Mouse (Mus musculus) forebrain, embryonic 14.5 days (tissue): ENCODE results near the gene Zfp526. TPM values are rescaled to one million over a fixed set of nuclear protein-coding genes. Genes with fewer than 3 reads are reported as not detected.

Experiments used
- ATAC-seq: fragments of 200-750 bp; cut with Nextera tagmentation; 2 replicates; pipeline ENCODE4 v1.8.0; 2017; ENCODE audit warnings: mild to moderate bottlenecking, moderate library complexity
- DNase-seq: peaks from one replicate; pipeline ENCODE4 v3.0.0-alpha.2; 2015; ENCODE audit warnings: low spot score
- H3K27ac ChIP-seq: fragments of 300-500 bp; sonication (generic); 2 replicates; pipeline ENCODE4 v1.5.1; 2014; ENCODE audit warnings: low read depth, mild to moderate bottlenecking, control low read depth, low read length, moderate library complexity
- H3K27me3 ChIP-seq: fragments of 300-500 bp; sonication (generic); replicated peaks from 2 replicates; pipeline ENCODE4 v1.6.1; 2014; ENCODE audit warnings: low read length, control low read depth, mixed read lengths; ENCODE audit not compliant: control insufficient read depth, insufficient read depth
- H3K36me3 ChIP-seq: fragments of 300-500 bp; sonication (generic); 2 replicates; pipeline ENCODE4 v1.6.1; 2014; ENCODE audit warnings: low read length, control low read depth; ENCODE audit not compliant: control insufficient read depth, insufficient read depth
- H3K4me1 ChIP-seq: fragments of 300-500 bp; sonication (generic); 2 replicates; pipeline ENCODE4 v1.6.1; 2014; ENCODE audit warnings: antibody characterized with exemption, low read length, control low read depth; ENCODE audit not compliant: control insufficient read depth, insufficient read depth
- H3K4me2 ChIP-seq: fragments of 300-500 bp; sonication (generic); 2 replicates; pipeline ENCODE4 v1.6.1; 2014; ENCODE audit warnings: mild to moderate bottlenecking, control low read depth, low read length
- H3K4me3 ChIP-seq: fragments of 300-500 bp; sonication (generic); 2 replicates; pipeline ENCODE4 v1.5.1; 2014; ENCODE audit warnings: low read depth, low read length, control low read depth
- H3K9ac ChIP-seq: fragments of 300-500 bp; sonication (generic); 2 replicates; pipeline ENCODE4 v1.6.1; 2014; ENCODE audit warnings: mild to moderate bottlenecking, low read length, control low read depth, moderate library complexity
- H3K9me3 ChIP-seq: fragments of 300-500 bp; sonication (generic); replicated peaks from 2 replicates; pipeline ENCODE4 v1.6.1; 2016; ENCODE audit warnings: low read length, control low read depth, mixed read lengths; ENCODE audit not compliant: control insufficient read depth
- WGBS: fragments of 180-500 bp; shearing (Covaris S2); extraction: QIAGEN DNeasy Blood & Tissue Kit; methylation state at CpG from one replicate; pipeline ENCODE4 v1.1.7; 2014; 5-methylcytosine and 5-hydroxymethylcytosine counted together
- microRNA-seq: library from miRNA; unstranded; fragments of <30 nt; microRNA quantifications from one replicate; pipeline ENCODE4, GENCODE M21; 2016
- polyA plus RNA-seq: library from polyadenylated mRNA; unstranded; fragments of >200 nt; fragmentation: Nextera tagmentation; extraction: Ambion mirVana; gene quantifications from 2 replicates; pipeline ENCODE4 v1.2.1, GENCODE M21; 2014

The Zfp526 gene
- polyA plus RNA-seq, 1 experiment from 2014 or later = 2.3 TPM

GRCm38 (mm10) chr7:25274571-25274970 is 53.3 kb downstream of the Zfp526 start:
- H3K27me3 ChIP-seq = no peaks in the 10 kb centered on the region
- H3K27ac ChIP-seq = 0 out of 2 replicates have a peak overlapping the region, but pooled peaks have one; percentile 30
- ATAC-seq = no peak
- DNase-seq = no peak
- H3K9me3 ChIP-seq = no peaks in the 10 kb centered on the region
- no peak overlapping the region for H3K4me3 ChIP-seq
- peak overlapping the region; percentile 13; the same call in 1 of the 2 replicates for H3K9ac ChIP-seq
- H3K4me2 ChIP-seq = no peak overlapping the region
- 73% methylated on average over 5 of the region's 5 CpGs for WGBS
- H3K36me3 ChIP-seq = peaks cover 40% of the 10 kb centered on the region
- H3K4me1 ChIP-seq = peaks cover 14% of the 10 kb centered on the region

DNA sequence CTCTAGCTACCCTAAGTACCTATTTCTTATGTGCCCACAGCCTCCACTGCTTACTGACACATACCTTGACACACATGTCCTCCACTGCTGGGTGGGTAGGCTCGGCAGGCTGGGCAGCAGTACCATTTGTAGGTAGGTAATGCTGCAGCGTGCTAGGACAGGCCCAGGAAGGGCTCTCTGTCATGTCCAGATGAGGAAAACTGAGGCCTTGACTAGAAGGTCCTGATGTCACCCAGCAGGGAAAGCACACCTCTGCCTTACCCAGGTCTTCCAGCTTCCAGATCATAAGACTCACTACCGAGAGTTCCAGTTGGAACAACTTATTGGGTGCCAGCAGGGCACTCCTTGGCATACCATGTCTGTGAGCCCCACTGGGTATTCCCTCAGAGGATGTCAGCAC is 53.8 kb downstream of the Zfp526 start:
- H3K4me1 ChIP-seq = peaks cover 16% of the 10 kb centered on the region
- 0 out of 2 replicates have a peak overlapping the region, but pooled peaks have one; percentile 13 for H3K9ac ChIP-seq
- ATAC-seq = no peak
- no peak overlapping the region for H3K27ac ChIP-seq
- DNase-seq = no peak
- H3K4me2 ChIP-seq = no peak overlapping the region
- H3K9me3 ChIP-seq = no peaks in the 10 kb centered on the region
- H3K27me3 ChIP-seq = no peaks in the 10 kb centered on the region
- no peak overlapping the region for H3K4me3 ChIP-seq
- 93% methylated on average over 3 of the region's 3 CpGs for whole genome bisulfite sequencing
- H3K36me3 ChIP-seq = peaks cover 40% of the 10 kb centered on the region

DNA sequence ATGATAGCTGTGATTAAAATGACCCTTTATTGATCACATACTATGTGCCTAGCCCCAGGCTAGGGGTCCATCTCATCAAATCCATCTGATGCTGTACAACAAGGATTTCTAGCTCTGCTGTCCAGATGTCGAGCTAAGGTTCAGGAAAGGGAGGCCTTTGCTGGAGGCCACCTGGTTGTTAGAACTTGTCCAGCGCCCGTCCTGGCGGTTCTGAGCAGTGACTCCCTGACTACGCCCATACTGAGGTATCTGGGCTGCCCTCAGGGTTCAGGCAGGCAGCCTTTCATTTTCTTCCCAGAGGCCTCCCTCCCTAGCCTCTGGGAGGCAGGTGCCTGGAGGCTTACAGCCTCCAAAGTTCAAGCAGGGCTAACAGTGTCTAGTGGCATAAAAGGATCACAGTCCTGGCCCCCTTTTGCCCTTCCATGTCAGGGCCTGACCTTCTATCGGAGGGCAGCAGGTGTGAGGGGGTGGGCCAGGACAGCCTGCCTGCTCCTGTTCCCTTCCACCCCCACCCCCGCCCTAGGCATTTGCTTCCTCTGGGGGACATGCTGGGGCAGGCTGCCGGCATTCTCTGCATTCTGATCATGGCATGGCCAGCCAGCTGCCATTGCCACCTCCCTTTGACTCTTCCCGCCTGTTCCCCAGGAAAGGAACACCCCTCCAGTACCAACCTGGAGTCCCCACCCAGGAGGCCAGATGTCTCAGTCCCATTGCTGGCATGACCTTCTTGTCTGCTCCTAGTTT is 54.5 kb downstream of the Zfp526 start:
- ATAC-seq = no peak

More for the DNA sequence above, 54.5 kb downstream of the Zfp526 start:
- H3K4me2 ChIP-seq = no peak overlapping the region
- DNase-seq = no peak
- H3K36me3 ChIP-seq = peaks cover 40% of the 10 kb centered on the region
- WGBS = 62% methylated on average over 9 of the region's 9 CpGs
- H3K27ac ChIP-seq = no peak overlapping the region
- H3K9me3 ChIP-seq = no peaks in the 10 kb centered on the region
- no peaks in the 10 kb centered on the region for H3K27me3 ChIP-seq
- no peak overlapping the region for H3K4me3 ChIP-seq
- peak overlapping the region; percentile 29 for H3K9ac ChIP-seq
- H3K4me1 ChIP-seq = peaks cover 23% of the 10 kb centered on the region

Small RNA genes within 50 kb of the gene (microRNA-seq; reads per million reads assigned to microRNA genes)
- gene Mir7048 = not detected

Other genes with a start within 250 kb of the Zfp526 start
- gene Rabac1, start 248.7 kb upstream of the Zfp526 start, polyA plus RNA-seq = 240 and 248 TPM in 2 replicates
- 122 and 183 TPM in 2 replicates for gene Atp1a3, start 215.5 kb upstream of the Zfp526 start, polyA plus RNA-seq
- 11.2 and 14.2 TPM in 2 replicates for gene Grik5, start 149.1 kb upstream of the Zfp526 start, polyA plus RNA-seq
- gene Zfp574, start 148.9 kb upstream of the Zfp526 start, polyA plus RNA-seq = 18.9 and 28.4 TPM in 2 replicates
- gene Pou2f2, start 41.7 kb upstream of the Zfp526 start, polyA plus RNA-seq = 15.5 and 21.1 TPM in 2 replicates
- gene Dedd2, start 810 bp upstream of the Zfp526 start, polyA plus RNA-seq = 10.8 and 12.5 TPM in 2 replicates
- gene Gsk3a, start 16.4 kb downstream of the Zfp526 start, polyA plus RNA-seq = 20.2 and 20.5 TPM in 2 replicates
- 7.7 and 8.2 TPM in 2 replicates for gene Erf, start 29.3 kb downstream of the Zfp526 start, polyA plus RNA-seq
- gene Cic, start 46.3 kb downstream of the Zfp526 start, polyA plus RNA-seq = 37.4 and 38.7 TPM in 2 replicates
- 574 and 635 TPM in 2 replicates for gene Pafah1b3, start 76.6 kb downstream of the Zfp526 start, polyA plus RNA-seq
- gene Prr19, start 80.0 kb downstream of the Zfp526 start, polyA plus RNA-seq = 1.8 and 2.2 TPM in 2 replicates
- gene Tmem145, start 84.7 kb downstream of the Zfp526 start, polyA plus RNA-seq = 14.5 and 25.5 TPM in 2 replicates
- gene Megf8, start 95.7 kb downstream of the Zfp526 start, polyA plus RNA-seq = 13.3 and 17.5 TPM in 2 replicates
- gene Cnfn, start 148.3 kb downstream of the Zfp526 start, polyA plus RNA-seq = not detected in 2 replicates
- gene Lipe, start 177.3 kb downstream of the Zfp526 start, polyA plus RNA-seq = 5.3 and 8.3 TPM in 2 replicates
- gene Cxcl17, start 191.5 kb downstream of the Zfp526 start, polyA plus RNA-seq = not detected in 2 replicates